Mouse (Mus musculus): ENCODE results near the gene Hltf. TPM values are rescaled to one million over a fixed set of nuclear protein-coding genes. Genes with fewer than 3 reads are reported as not detected.
A peak's percentile ranks its signal among the peaks of the same experiment; 100 is the strongest.
"Not testable (repeated sequence)": the region's sequence is repeated elsewhere in the genome, so short reads cannot be mapped to it uniquely, and the experiment has no call there.

The Hltf gene
- total RNA-seq, 2 experiments from 2014 or later = 22.9 to 26.9 TPM

- no peak; the same call in 1 of the 2 replicates for TF ChIP-seq CTCF (conservative IDR thresholded peaks at IDR 0.05)
- H3K27ac ChIP-seq = peak within 1 kb of the TSS; percentile 96
Measured at GRCm38 (mm10) chr3:20034719-20035404, 22.7 kb upstream of the Hltf start, which contains the start of gene Hps3. Hps3 (minus strand) TSS chr3:20035315.

GRCm38 (mm10) chr3:20036069-20036468 is 21.5 kb upstream of the Hltf start:
- no peak for DNase-seq (ENCODE audit: low spot score in 2 of 2)
- H3K27ac ChIP-seq = no peak overlapping the region
- TF ChIP-seq CTCF (conservative IDR thresholded peaks at IDR 0.05) = no peak
- no peak overlapping the region for H3K4me3 ChIP-seq

More at GRCm38 (mm10) chr3:20034719-20035404, 22.7 kb upstream of the Hltf start, which contains the start of gene Hps3:
- peak; percentile 83 to 85 for DNase-seq (ENCODE audit: low spot score in 2 of 2)
- H3K4me3 ChIP-seq = peak within 1 kb of the TSS; percentile 98

DNA sequence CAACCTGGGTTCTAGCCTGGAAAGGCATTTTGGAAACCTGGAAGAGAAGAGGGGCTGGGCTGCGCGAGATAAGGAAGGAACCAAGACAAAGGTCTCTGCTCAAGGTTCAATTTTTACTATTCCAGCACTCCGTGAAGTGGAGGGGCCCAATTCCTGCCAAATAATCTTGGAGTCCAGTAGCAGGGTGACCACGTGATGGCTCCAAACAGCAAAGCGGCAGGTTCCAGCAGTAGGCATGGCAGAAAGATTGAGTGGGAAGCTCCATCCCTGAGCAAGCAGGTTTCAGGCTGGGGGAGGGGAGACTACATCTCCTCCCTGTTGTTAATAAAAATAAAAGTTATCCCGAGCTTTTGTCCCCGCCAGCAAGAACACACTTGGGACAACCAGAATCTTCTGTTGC is 16.1 kb upstream of the Hltf start:
- not testable (repeated sequence) for H3K27ac ChIP-seq; DNase-seq (ENCODE audit: low spot score in 2 of 2)

DNA sequence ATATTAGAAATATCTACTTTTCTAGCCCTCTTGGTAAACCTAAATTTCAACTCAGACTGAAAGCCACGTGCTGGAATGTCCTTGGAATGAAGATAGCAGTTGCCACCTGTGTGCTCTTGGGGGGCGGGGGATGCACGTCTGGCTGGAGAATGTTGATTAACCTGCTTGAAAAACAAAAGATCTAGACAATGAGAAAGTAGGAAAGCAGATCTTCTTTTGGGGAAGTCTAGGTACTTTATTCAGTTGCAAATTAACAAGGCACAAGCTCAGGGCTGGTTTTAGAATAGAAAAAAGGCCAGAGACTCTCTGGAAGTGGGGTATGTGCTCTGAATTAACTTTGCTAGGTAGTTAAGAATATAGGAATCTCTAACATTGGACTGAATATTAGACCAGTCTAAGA is 12.9 kb upstream of the Hltf start:
- not testable (repeated sequence) for H3K4me3 ChIP-seq; DNase-seq (ENCODE audit: low spot score in 2 of 2); H3K27ac ChIP-seq

More for the DNA sequence above, 16.1 kb upstream of the Hltf start:
- H3K4me3 ChIP-seq = not testable (repeated sequence)

GRCm38 (mm10) chr3:20058197-20058541 is 558 bp downstream of the Hltf start:
- Histone ChIP-seq H3K27ac (peak overlapping the region; percentile 89), H3K4me3 (peak overlapping the region; percentile 96)
- no peak for TF ChIP-seq CTCF (conservative IDR thresholded peaks at IDR 0.05)
- DNase-seq (ENCODE audit: low spot score in 2 of 2) = no peak

- no peak for DNase-seq (ENCODE audit: low spot score in 2 of 2)
- TF ChIP-seq CTCF (conservative IDR thresholded peaks at IDR 0.05) = peak; percentile 66
Measured at GRCm38 (mm10) chr3:20076145-20077053, 18.8 kb downstream of the Hltf start.

GRCm38 (mm10) chr3:20082161-20082560 is 24.6 kb downstream of the Hltf start:
- no peak for TF ChIP-seq CTCF (conservative IDR thresholded peaks at IDR 0.05)
- Histone ChIP-seq H3K27ac (no peak overlapping the region), H3K4me3 (no peak overlapping the region)
- DNase-seq (ENCODE audit: low spot score in 2 of 2) = no peak

More at GRCm38 (mm10) chr3:20076145-20077053, 18.8 kb downstream of the Hltf start:
- Histone ChIP-seq H3K4me3 (no peak overlapping the region), H3K27ac (no peak overlapping the region)

DNA sequence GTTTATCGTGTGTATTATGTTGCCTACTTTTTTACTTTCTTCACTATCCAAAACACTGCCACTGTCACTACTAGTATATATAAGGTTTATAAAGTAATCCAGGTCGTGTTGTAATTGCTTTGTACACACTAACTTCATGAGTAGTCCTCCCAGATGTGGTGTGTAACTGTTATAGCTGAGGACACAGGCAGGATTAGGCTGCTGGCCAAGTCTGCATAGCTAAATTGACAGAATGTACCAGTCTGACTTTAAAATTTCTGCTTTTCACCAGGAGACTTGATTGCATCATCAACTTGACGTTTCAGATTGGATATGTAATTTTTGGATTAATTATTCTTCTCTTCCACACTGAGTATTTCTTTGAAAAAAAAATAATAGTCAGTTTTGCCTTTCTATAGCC is 46.2 kb downstream of the Hltf start:
- no peak for DNase-seq (ENCODE audit: low spot score in 2 of 2)
- no peak overlapping the region for H3K4me3 ChIP-seq
- no peak for TF ChIP-seq CTCF (conservative IDR thresholded peaks at IDR 0.05)
- no peak overlapping the region for H3K27ac ChIP-seq

GRCm38 (mm10) chr3:20104318-20104717 is 46.7 kb downstream of the Hltf start:
- no peak for TF ChIP-seq CTCF (conservative IDR thresholded peaks at IDR 0.05)
- no peak for DNase-seq (ENCODE audit: low spot score in 2 of 2)
- no peak overlapping the region for H3K27ac ChIP-seq
- no peak overlapping the region for H3K4me3 ChIP-seq

DNA sequence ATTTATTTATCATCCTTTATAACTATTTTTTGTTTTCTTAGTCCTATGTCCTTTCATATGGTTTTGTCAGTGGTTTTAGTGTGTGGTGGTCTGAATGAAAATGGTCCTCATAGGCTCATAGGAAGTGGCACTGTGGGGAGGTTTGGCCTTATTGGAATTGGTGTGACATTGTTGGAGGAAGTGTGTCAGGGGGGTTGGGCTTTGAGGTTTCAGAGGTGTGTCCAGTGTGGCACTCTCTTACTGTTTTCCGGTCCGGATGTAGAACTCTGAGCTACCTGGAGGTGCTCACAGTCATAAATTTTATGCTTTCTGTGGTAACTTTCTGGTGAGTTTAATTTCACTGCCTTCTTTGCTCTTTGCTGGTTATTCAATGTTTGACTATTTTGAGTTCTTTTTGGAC is 47.2 kb downstream of the Hltf start:
- no peak for DNase-seq (ENCODE audit: low spot score in 2 of 2)
- Histone ChIP-seq H3K4me3 (no peak overlapping the region), H3K27ac (no peak overlapping the region)
- no peak for TF ChIP-seq CTCF (conservative IDR thresholded peaks at IDR 0.05)

DNA sequence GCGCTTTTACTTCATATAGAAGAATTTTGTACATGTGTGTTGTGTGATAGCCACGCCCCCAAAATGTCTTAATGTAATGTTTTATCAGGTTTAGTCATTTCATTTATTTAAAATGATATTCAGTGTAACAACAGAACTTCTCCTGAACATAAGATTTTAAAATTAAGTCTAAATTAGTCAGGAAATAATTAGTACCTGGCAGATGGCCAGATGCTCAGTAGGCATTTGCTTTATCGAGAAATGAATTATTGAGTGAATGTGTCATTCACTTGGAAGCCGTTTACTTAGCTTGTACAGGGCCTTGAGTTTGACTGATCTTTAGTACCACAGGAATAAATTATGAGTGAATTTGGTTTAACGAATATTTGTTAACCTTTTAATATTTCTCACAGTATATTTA is 51.3 kb downstream of the Hltf start:
- TF ChIP-seq CTCF (conservative IDR thresholded peaks at IDR 0.05) = no peak
- no peak for DNase-seq (ENCODE audit: low spot score in 2 of 2)

GRCm38 (mm10) chr3:20111913-20112312 is 54.3 kb downstream of the Hltf start:
- no peak for TF ChIP-seq CTCF (conservative IDR thresholded peaks at IDR 0.05)
- Histone ChIP-seq H3K4me3 (no peak overlapping the region), H3K27ac (no peak overlapping the region)
- DNase-seq (ENCODE audit: low spot score in 2 of 2) = no peak

More for the DNA sequence above, 51.3 kb downstream of the Hltf start:
- Histone ChIP-seq H3K27ac (no peak overlapping the region), H3K4me3 (no peak overlapping the region)

GRCm38 (mm10) chr3:20119044-20119591 is 61.5 kb downstream of the Hltf start:
- Histone ChIP-seq H3K4me3 (no peak overlapping the region), H3K27ac (no peak overlapping the region)
- no peak for TF ChIP-seq CTCF (conservative IDR thresholded peaks at IDR 0.05)
- no peak for DNase-seq (ENCODE audit: low spot score in 2 of 2)
